Mouse (Mus musculus) bone marrow macrophage, adult 2 months (primary cell): ENCODE measurements around the gene Svopl.

ENCODE experiments used
- CTCF ChIP-seq: IDR thresholded peaks from 2 replicates; pipeline ENCODE4 v1.5.1; 2012; ENCODE audit warnings: low read depth, mild to moderate bottlenecking, low read length, moderate library complexity
- POLR2A ChIP-seq: IDR thresholded peaks from 2 replicates; pipeline ENCODE4 v1.6.1; 2012; ENCODE audit warnings: mild to moderate bottlenecking, low read depth, low read length, borderline replicate concordance

- TF ChIP-seq CTCF: no peak
- no peak for TF ChIP-seq POLR2A
Measured at GRCm38 (mm10) chr6:38023284-38023683, 23.5 kb downstream of the Svopl start.
